Mouse (Mus musculus) heart, embryonic 15.5 days (tissue): ENCODE data around the gene Gm12888. TPM values are rescaled to one million over a fixed set of nuclear protein-coding genes. Genes with fewer than 3 reads are reported as not detected.
"Not testable (repeated sequence)": the region's sequence is repeated elsewhere in the genome, so short reads cannot be mapped to it uniquely, and the experiment has no call there.

Experiments used
- ATAC-seq: fragments of 200-750 bp; cut with Nextera tagmentation; replicated peaks from 2 replicates; pipeline ENCODE4 v1.8.0; 2017; ENCODE audit warnings: low read depth, moderate TSS enrichment; ENCODE audit not compliant: insufficient number of reproducible peaks, insufficient read depth, low FRiP score
- H3K27ac ChIP-seq: fragments of 300-500 bp; sonication (generic); 2 replicates; pipeline ENCODE4 v1.5.1; 2015; ENCODE audit warnings: mild to moderate bottlenecking, inconsistent platforms
- H3K27me3 ChIP-seq: fragments of 300-500 bp; sonication (generic); 2 replicates; pipeline ENCODE4 v1.6.1; 2015; ENCODE audit warnings: inconsistent platforms
- H3K36me3 ChIP-seq: fragments of 300-500 bp; sonication (generic); 2 replicates; pipeline ENCODE4 v1.6.1; 2015; ENCODE audit warnings: mild to moderate bottlenecking, inconsistent platforms
- H3K4me1 ChIP-seq: fragments of 300-500 bp; sonication (generic); replicated peaks from 2 replicates; pipeline ENCODE4 v1.6.1; 2015; ENCODE audit warnings: inconsistent platforms
- H3K4me2 ChIP-seq: fragments of 300-500 bp; sonication (generic); 2 replicates; pipeline ENCODE4 v1.6.1; 2015; ENCODE audit warnings: inconsistent platforms, mild to moderate bottlenecking, moderate library complexity
- H3K4me3 ChIP-seq: fragments of 300-500 bp; sonication (generic); 2 replicates; pipeline ENCODE4 v1.5.1; 2015; ENCODE audit warnings: mild to moderate bottlenecking, inconsistent platforms
- H3K9ac ChIP-seq: fragments of 300-500 bp; sonication (generic); 2 replicates; pipeline ENCODE4 v1.6.1; 2015; ENCODE audit warnings: mild to moderate bottlenecking, inconsistent platforms
- H3K9me3 ChIP-seq: fragments of 300-500 bp; sonication (generic); replicated peaks from 2 replicates; pipeline ENCODE4 v1.6.1; 2016; ENCODE audit warnings: inconsistent platforms
- WGBS: fragments of 180-500 bp; shearing (Covaris S2); methylation state at CpG from one replicate; pipeline ENCODE4 v1.1.7; 2015; ENCODE audit warnings: mixed read lengths; 5-methylcytosine and 5-hydroxymethylcytosine counted together
- polyA plus RNA-seq: library from polyadenylated mRNA; unstranded; fragments of >200 nt; fragmentation: Nextera tagmentation; extraction: Ambion mirVana; gene quantifications from 2 replicates; pipeline ENCODE4 v1.2.1, GENCODE M21; 2015

The Gm12888 gene
- polyA plus RNA-seq: not detected in 2 replicates

GRCm38 (mm10) chr4:121324817-121325216 lies at the start of gene Gm12888:
Gene Gm12888 (minus strand): TSS chr4:121324917.
- H3K4me2 ChIP-seq, H3K4me1 ChIP-seq, H3K36me3 ChIP-seq, H3K9ac ChIP-seq, H3K4me3 ChIP-seq, H3K27ac ChIP-seq, ATAC-seq, H3K27me3 ChIP-seq, H3K9me3 ChIP-seq: not testable (repeated sequence)
- WGBS: 62% methylated on average over 4 of the region's 5 CpGs

Other genes starting within 250 kb of the Gm12888 start
- 22.2 and 25.5 TPM in 2 replicates for gene Zmpste24, start 226.7 kb downstream of the Gm12888 start, polyA plus RNA-seq
- not detected in 2 replicates for gene Tmco2, start 215.7 kb downstream of the Gm12888 start, polyA plus RNA-seq
- 16.3 and 19.2 TPM in 2 replicates for gene Rlf, start 109.8 kb downstream of the Gm12888 start, polyA plus RNA-seq
- not detected in 2 replicates for gene Gm12886, start 98.2 kb upstream of the Gm12888 start, polyA plus RNA-seq